Mouse (Mus musculus): Measurements from ENCODE around the gene Sass6. TPM values are rescaled to one million over a fixed set of nuclear protein-coding genes. Genes with fewer than 3 reads are reported as not detected.
"Not testable (repeated sequence)": the region's sequence is repeated elsewhere in the genome, so short reads cannot be mapped to it uniquely, and the experiment has no call there.

Sass6 gene
- polyA plus RNA-seq, 1 experiment from 2014 or later: 30.9 TPM

DNA sequence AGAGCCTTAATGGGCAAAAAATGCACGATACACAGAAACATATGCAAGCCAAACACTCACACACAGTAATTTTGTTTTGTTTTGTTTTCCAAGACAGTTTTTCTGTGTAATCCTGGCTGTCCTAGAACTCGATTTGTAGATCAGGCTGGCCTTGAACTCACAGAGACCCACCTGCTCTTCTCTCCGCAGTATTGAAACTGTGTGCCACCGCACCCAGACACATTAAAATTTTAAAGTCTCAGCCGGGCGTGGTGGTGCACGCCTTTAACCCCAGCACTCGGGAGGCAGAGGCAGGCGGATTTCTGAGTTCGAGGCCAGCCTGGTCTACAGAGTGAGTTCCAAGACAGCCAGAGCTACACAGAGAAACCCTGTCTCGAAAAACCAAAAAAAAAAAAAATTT is 59.3 kb downstream of the Sass6 start:
- H3K36me3 ChIP-seq; H3K27me3 ChIP-seq; H3K4me3 ChIP-seq; H3K4me2 ChIP-seq (replicated peaks); H3K9ac ChIP-seq; H3K4me1 ChIP-seq; H3K27ac ChIP-seq; ATAC-seq (ENCODE audit: insufficient number of reproducible peaks, insufficient read depth, low FRiP score, low TSS enrichment); H3K9me3 ChIP-seq: not testable (repeated sequence)
- 94% methylated on average over 11 of the region's 11 CpGs for WGBS

GRCm38 (mm10) chr3:116656184-116656965 is 61.6 kb downstream of the Sass6 start:
- Histone ChIP-seq H3K4me2 (replicated peaks) (no peak overlapping the region), H3K27me3 (no peaks in the 10 kb centered on the region), H3K27ac (no peak overlapping the region), H3K4me3 (no peak overlapping the region), H3K9ac (no peak overlapping the region), H3K4me1 (peaks cover 20% of the 10 kb centered on the region), H3K9me3 (no peaks in the 10 kb centered on the region), H3K36me3 (no peaks in the 10 kb centered on the region)
- ATAC-seq (ENCODE audit: insufficient number of reproducible peaks, insufficient read depth, low FRiP score, low TSS enrichment): no peak
- WGBS: 80% methylated on average over 7 of the region's 7 CpGs

DNA sequence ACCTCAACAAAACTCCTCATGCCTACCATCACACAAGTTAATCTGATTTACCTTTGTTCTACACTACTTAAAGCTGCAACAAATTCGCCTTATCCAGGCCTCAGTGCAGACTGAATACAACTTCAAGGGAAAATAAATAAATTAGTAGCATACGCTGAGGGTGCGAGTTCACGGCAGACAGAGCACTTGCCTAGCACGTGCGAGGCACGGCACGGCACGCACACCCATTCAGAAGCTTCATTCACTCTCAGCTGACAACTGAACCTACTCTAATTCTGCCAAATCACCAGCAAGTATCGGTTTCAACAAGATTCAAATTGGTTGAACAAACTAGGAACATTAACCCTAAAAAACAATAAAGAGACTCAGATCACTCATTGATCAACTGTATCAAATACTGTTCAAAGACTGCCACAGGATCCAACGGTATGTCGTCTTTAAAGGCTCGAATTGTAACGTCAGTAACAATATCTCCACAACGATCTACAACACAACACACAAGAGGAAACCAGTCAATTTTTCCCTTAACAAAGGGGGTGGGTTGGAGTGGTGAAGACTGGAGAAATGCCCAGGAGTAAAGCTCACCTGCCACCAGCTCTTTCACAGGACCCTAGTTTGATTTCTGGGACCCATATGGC is 64.3 kb downstream of the Sass6 start:
- no peaks in the 10 kb centered on the region for H3K9me3 ChIP-seq
- 52% methylated on average over 15 of the region's 15 CpGs for WGBS
- no peak overlapping the region for H3K4me3 ChIP-seq
- no peaks in the 10 kb centered on the region for H3K27me3 ChIP-seq
- no peaks in the 10 kb centered on the region for H3K36me3 ChIP-seq
- no peak for ATAC-seq (ENCODE audit: insufficient number of reproducible peaks, insufficient read depth, low FRiP score, low TSS enrichment)
- H3K9ac ChIP-seq: no peak overlapping the region
- peaks cover 20% of the 10 kb centered on the region for H3K4me1 ChIP-seq
- H3K27ac ChIP-seq: no peak overlapping the region
- peak overlapping the region; percentile 15; the same call in 1 of the 2 replicates for H3K4me2 ChIP-seq (replicated peaks)

DNA sequence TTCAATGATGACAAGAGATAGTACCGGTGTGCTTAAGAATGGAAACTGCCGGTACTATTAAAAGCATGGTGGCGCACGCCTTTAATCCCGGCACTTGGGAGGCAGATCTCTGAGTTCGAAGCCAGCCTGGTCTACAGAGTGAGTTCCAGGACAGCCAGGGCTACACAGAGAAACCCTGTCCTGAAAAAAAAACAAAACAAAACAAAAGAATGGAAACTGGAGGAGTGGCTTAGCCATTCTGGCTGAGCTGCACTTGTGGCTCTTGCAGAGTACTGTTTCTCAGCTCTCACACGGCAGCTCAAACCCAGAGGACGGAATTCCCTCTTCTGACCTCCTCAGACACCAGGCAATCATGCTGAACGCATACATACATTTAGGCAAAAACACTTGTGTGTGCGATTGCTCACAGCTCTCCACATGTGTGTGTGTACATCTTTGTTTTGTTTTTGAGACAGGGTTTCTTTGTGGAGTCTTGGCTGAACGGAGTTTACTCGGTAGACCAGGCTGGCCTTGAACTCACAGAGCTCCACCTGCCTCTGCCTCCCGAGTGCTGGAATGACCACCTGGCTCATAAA is 65.2 kb downstream of the Sass6 start:
- no peak overlapping the region for H3K4me2 ChIP-seq (replicated peaks)
- no peaks in the 10 kb centered on the region for H3K9me3 ChIP-seq
- no peaks in the 10 kb centered on the region for H3K36me3 ChIP-seq
- WGBS: 80% methylated on average over 13 of the region's 13 CpGs
- H3K4me3 ChIP-seq: no peak overlapping the region
- H3K27me3 ChIP-seq: no peaks in the 10 kb centered on the region
- ATAC-seq (ENCODE audit: insufficient number of reproducible peaks, insufficient read depth, low FRiP score, low TSS enrichment): no peak
- H3K4me1 ChIP-seq: peaks cover 20% of the 10 kb centered on the region
- H3K27ac ChIP-seq: no peak overlapping the region
- H3K9ac ChIP-seq: no peak overlapping the region

- peak overlapping the region; percentile 87 for H3K27ac ChIP-seq
- H3K9me3 ChIP-seq: no peaks in the 10 kb centered on the region
- peak overlapping the region; percentile 89 for H3K9ac ChIP-seq
- ATAC-seq (ENCODE audit: insufficient number of reproducible peaks, insufficient read depth, low FRiP score, low TSS enrichment): no peak
- H3K4me1 ChIP-seq: peaks cover 20% of the 10 kb centered on the region
- H3K4me3 ChIP-seq: peak overlapping the region; percentile 63
- 4% methylated on average over 16 of the region's 16 CpGs for WGBS
- H3K4me2 ChIP-seq (replicated peaks): peak overlapping the region; percentile 72
- no peaks in the 10 kb centered on the region for H3K36me3 ChIP-seq
- no peaks in the 10 kb centered on the region for H3K27me3 ChIP-seq
These were observed 66.6 kb downstream of the Sass6 start for GRCm38 (mm10) chr3:116661288-116661869.

DNA sequence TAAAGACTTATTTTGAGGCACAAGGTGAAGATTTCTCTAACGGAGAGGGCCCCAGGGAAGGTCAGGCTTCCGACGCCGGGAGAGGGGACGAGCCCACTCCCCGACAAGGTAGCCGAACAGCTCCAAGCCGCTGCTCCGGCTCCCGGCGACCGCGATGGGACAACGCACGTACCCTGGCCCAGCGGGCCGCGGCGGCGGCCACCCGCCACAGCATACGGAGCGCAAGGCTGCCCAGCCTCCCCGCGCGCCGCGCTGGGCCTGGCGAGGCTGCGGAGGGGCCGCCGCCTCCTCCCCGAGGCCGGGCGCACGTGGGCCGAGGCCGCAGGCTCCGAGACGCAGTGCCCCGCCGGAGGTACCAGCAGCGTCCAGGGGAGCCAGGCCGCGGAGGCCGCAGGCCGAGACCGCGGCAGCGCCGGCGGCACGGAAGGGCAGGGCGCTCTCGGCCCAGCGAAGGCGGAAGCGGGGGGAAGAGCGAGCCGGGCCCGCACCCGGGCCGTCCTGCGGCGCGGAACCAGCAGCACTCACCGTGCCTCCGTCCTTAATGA is 67.2 kb downstream of the Sass6 start:
- Histone ChIP-seq H3K36me3 (no peaks in the 10 kb centered on the region), H3K9me3 (no peaks in the 10 kb centered on the region), H3K27ac (peak overlapping the region; percentile 87), H3K4me3 (peak overlapping the region; percentile 63), H3K4me2 (replicated peaks) (peak overlapping the region; percentile 72), H3K9ac (peak overlapping the region; percentile 89), H3K4me1 (peaks cover 20% of the 10 kb centered on the region), H3K27me3 (no peaks in the 10 kb centered on the region)
- ATAC-seq (ENCODE audit: insufficient number of reproducible peaks, insufficient read depth, low FRiP score, low TSS enrichment): peak; percentile 88
- under 1% methylated on average over 64 of the region's 68 CpGs for WGBS

- peak; percentile 98 for ATAC-seq (ENCODE audit: insufficient number of reproducible peaks, insufficient read depth, low FRiP score, low TSS enrichment)
- peaks cover 20% of the 10 kb centered on the region for H3K4me1 ChIP-seq
- H3K36me3 ChIP-seq: no peaks in the 10 kb centered on the region
- H3K4me3 ChIP-seq: peak within 1 kb of the TSS; percentile 63
- H3K4me2 ChIP-seq (replicated peaks): peak within 1 kb of the TSS; percentile 72
- H3K27me3 ChIP-seq: no peaks in the 10 kb centered on the region
- peak within 1 kb of the TSS; percentile 89 for H3K9ac ChIP-seq
- H3K9me3 ChIP-seq: no peaks in the 10 kb centered on the region
- peak within 1 kb of the TSS; percentile 87 for H3K27ac ChIP-seq
- under 1% methylated on average over 39 of the region's 39 CpGs for WGBS
These were observed 67.7 kb downstream of the Sass6 start, which contains the start of gene Mfsd14a for GRCm38 (mm10) chr3:116662463-116662863. Gene Mfsd14a (minus strand): TSS chr3:116662677.

DNA sequence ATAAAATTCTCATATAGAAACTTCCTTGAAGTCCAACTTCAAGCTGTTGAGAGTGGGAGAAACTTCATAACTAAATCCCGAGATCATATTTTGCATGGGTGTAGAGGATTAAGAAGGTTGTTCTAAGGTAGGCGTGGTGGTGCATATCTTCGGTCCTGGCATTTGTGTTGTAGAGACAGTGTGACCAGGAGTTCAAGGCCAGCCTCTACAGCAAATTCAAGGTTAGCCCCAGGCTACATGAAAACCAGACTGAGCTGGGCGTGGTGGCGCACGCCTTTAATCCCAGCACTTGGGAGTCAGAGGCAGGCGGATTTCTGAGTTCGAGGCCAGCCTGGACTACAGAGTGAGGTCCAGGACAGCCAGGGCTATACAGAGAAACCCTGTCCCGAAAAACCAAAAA is 69.5 kb downstream of the Sass6 start:
- not testable (repeated sequence) for H3K27me3 ChIP-seq; H3K9me3 ChIP-seq; ATAC-seq (ENCODE audit: insufficient number of reproducible peaks, insufficient read depth, low FRiP score, low TSS enrichment); H3K4me3 ChIP-seq; H3K27ac ChIP-seq; H3K4me2 ChIP-seq (replicated peaks); H3K9ac ChIP-seq; H3K36me3 ChIP-seq
- WGBS: 89% methylated on average over 9 of the region's 9 CpGs
- H3K4me1 ChIP-seq: peaks cover 14% of the 10 kb centered on the region

Other genes starting within 250 kb of the Sass6 start
- gene Cdc14a, start 170.9 kb upstream of the Sass6 start, polyA plus RNA-seq (2016; fragmentation: Nextera tagmentation; extraction: Ambion mirVana): 13.4 and 13.8 TPM in 2 replicates
- 91.1 and 91.8 TPM in 2 replicates for gene Rtca, start 86.8 kb upstream of the Sass6 start, polyA plus RNA-seq (2016; fragmentation: Nextera tagmentation; extraction: Ambion mirVana)
- 15.1 and 15.6 TPM in 2 replicates for gene Dbt, start 81.9 kb upstream of the Sass6 start, polyA plus RNA-seq (2016; fragmentation: Nextera tagmentation; extraction: Ambion mirVana)
- gene Lrrc39, start 32.0 kb upstream of the Sass6 start, polyA plus RNA-seq (2016; fragmentation: Nextera tagmentation; extraction: Ambion mirVana): 0.69 and 0.74 TPM in 2 replicates
- gene Trmt13, start 19.6 kb downstream of the Sass6 start, polyA plus RNA-seq (2016; fragmentation: Nextera tagmentation; extraction: Ambion mirVana): 37.1 and 39.4 TPM in 2 replicates
- 83.7 and 89.3 TPM in 2 replicates for gene Mfsd14a, start 67.7 kb downstream of the Sass6 start, polyA plus RNA-seq (2016; fragmentation: Nextera tagmentation; extraction: Ambion mirVana)
- not detected in 2 replicates for gene Gm43191, start 86.3 kb downstream of the Sass6 start, polyA plus RNA-seq (2016; fragmentation: Nextera tagmentation; extraction: Ambion mirVana)
- gene Slc35a3, start 117.8 kb downstream of the Sass6 start, polyA plus RNA-seq (2016; fragmentation: Nextera tagmentation; extraction: Ambion mirVana): 10.8 and 12.1 TPM in 2 replicates
- 17.2 and 19.3 TPM in 2 replicates for gene Agl, start 213.2 kb downstream of the Sass6 start, polyA plus RNA-seq (2016; fragmentation: Nextera tagmentation; extraction: Ambion mirVana)

All from embryonic facial prominence, embryonic 12.5 days (tissue).